Mouse (Mus musculus): ENCODE results near the gene Slc26a6. TPM values are rescaled to one million over a fixed set of nuclear protein-coding genes. Genes with fewer than 3 reads are reported as not detected.

Slc26a6 gene
- total RNA-seq, 2 experiments from 2014 or later, result 15.7 to 21.2 TPM

GRCm38 (mm10) chr9:108945608-108946007 lies 92.5 kb downstream of the Slc26a6 start:
- Histone ChIP-seq H3K27ac (no peak overlapping the region), H3K4me3 (no peak overlapping the region)
- DNase-seq, result no peak
- intact Hi-C loops (cut with DNase I), result no loop called here
- TF ChIP-seq CTCF (IDR thresholded peaks at IDR 0.05), result no peak

DNA sequence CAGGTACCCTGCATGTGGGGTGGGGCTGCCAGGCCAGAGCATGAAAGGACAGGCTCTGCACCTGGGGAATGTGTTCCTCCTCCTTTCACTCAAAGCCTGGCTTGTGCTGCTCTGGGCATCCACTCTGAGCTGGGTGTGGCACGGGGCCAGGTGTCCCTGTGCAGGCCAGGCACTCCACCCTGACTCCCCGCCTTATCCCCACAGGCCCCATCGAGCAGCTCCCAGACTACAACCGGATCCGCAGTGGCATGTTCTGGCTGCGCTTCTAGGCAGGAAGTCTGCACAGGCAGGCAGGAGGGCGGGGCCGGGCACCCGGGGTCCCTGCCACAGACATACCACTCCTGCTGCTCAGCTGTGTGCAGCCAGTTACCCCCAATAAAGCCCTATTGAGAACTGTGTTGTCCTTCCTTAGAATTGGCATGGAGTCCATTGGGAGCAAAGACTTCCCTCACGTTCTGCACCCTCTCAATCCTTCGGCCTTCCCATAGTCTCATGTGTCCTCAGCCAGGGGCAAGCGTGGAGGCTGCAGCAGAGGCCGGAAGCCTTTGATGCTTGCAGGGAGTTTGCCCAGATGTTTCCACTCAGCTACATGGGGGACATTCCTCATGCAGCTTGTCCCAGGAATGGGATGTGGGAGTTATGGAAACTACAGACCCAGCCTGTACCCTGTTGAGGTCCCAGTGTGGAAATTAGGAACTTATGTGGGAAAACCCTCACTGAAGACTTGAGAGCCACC lies 96.3 kb downstream of the Slc26a6 start:
- DNase-seq, result peak; percentile 82
- Histone ChIP-seq H3K27ac (peak overlapping the region; percentile 79), H3K4me3 (peak overlapping the region; percentile 11; the same call in 1 of the 2 replicates)
- no peak for TF ChIP-seq CTCF (IDR thresholded peaks at IDR 0.05)
- intact Hi-C loops (cut with DNase I), result no loop called here

GRCm38 (mm10) chr9:108949967-108950728 lies 97.1 kb downstream of the Slc26a6 start:
- DNase-seq, result peak; percentile 63
- intact Hi-C loops (cut with DNase I), result no loop called here
- Histone ChIP-seq H3K4me3 (no peak overlapping the region), H3K27ac (peak overlapping the region; percentile 79)
- TF ChIP-seq CTCF (IDR thresholded peaks at IDR 0.05), result no peak

GRCm38 (mm10) chr9:108953081-108953636 lies 100.1 kb downstream of the Slc26a6 start, which contains the start of gene Col7a1:
TSS of gene Col7a1 (plus strand) at chr9:108953586.
- Histone ChIP-seq H3K4me3 (no peak within 1 kb of the TSS), H3K27ac (no peak within 1 kb of the TSS)
- DNase-seq, result no peak
- no peak for TF ChIP-seq CTCF (IDR thresholded peaks at IDR 0.05)
- intact Hi-C loops (cut with DNase I), result no loop called here

DNA sequence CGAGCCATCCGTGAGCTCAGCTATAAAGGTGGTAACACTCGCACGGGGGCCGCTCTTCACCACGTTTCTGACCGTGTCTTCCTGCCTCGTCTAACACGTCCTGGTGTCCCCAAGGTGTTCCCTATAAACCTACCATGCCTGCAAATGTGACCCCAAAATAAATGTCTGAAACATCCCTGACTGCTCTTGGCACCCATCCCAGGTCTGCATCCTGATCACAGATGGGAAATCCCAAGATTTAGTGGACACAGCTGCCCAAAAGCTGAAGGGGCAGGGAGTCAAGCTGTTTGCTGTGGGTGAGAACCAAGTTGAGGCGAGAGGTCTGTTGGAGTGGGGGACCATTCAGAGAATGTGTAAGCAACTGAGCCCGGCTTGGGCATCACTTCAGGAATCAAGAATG lies 102.2 kb downstream of the Slc26a6 start:
- Histone ChIP-seq H3K4me3 (no peak overlapping the region), H3K27ac (no peak overlapping the region)
- no peak for TF ChIP-seq CTCF (IDR thresholded peaks at IDR 0.05)
- intact Hi-C loops (cut with DNase I), result no loop called here
- DNase-seq, result no peak

- intact Hi-C loops (cut with DNase I), result no loop called here
- Histone ChIP-seq H3K4me3 (no peak overlapping the region), H3K27ac (no peak overlapping the region)
- no peak for DNase-seq
- no peak for TF ChIP-seq CTCF (IDR thresholded peaks at IDR 0.05)
Measured at GRCm38 (mm10) chr9:108955846-108956245, 102.8 kb downstream of the Slc26a6 start.

Small RNAs within 50 kb of the gene (microRNA-seq; reads per million reads assigned to microRNA genes)
- not detected for gene Gm23156

Other genes starting within 250 kb of the Slc26a6 start
- 10 to 100 TPM; 61.9 to 83.9 TPM for gene Arih2, start 203.9 kb upstream of the Slc26a6 start, total RNA-seq (2021)
- 10 to 100 TPM; 55.2 to 96.6 TPM for gene Slc25a20, start 191.2 kb upstream of the Slc26a6 start, total RNA-seq (2021)
- 100 to 1,000 TPM; 164 to 181 TPM for gene Prkar2a, start 164.0 kb upstream of the Slc26a6 start, total RNA-seq (2021)
- gene Ip6k2, start 69.5 kb upstream of the Slc26a6 start, total RNA-seq (2021), result 10 to 100 TPM; 16.0 to 16.7 TPM
- gene Nckipsd, start 44.9 kb upstream of the Slc26a6 start, total RNA-seq (2021), result 1 to 10 TPM; 3.6 to 5.3 TPM
- gene Celsr3, start 27.0 kb upstream of the Slc26a6 start, total RNA-seq (2021), result under 1 TPM in 1 of 2 experiments, not detected in 1; 0.05 TPM
- gene Tmem89, start 61.3 kb downstream of the Slc26a6 start, total RNA-seq (2021), result not detected
- 1,000 to 10,000 TPM in 1 of 2 experiments, 100 to 1,000 TPM in 1; 834 to 1,182 TPM for gene Uqcrc1, start 83.3 kb downstream of the Slc26a6 start, total RNA-seq (2021)
- 1 to 10 TPM in 1 of 2 experiments, under 1 TPM in 1; 0.95 to 3.0 TPM for gene Col7a1, start 100.3 kb downstream of the Slc26a6 start, total RNA-seq (2021)
- gene Ucn2, start 132.7 kb downstream of the Slc26a6 start, total RNA-seq (2021), result 1 to 10 TPM in 1 of 2 experiments, under 1 TPM in 1; 0.47 to 1.1 TPM
- gene Pfkfb4, start 138.5 kb downstream of the Slc26a6 start, total RNA-seq (2021), result 10 to 100 TPM; 26.4 to 58.3 TPM
- gene Shisa5, start 185.3 kb downstream of the Slc26a6 start, total RNA-seq (2021), result 10 to 100 TPM; 15.9 to 17.0 TPM
- 10 to 100 TPM; 13.2 TPM for gene Trex1, start 206.5 kb downstream of the Slc26a6 start, total RNA-seq (2021)
- 1 to 10 TPM; 8.0 to 8.5 TPM for gene Atrip, start 220.8 kb downstream of the Slc26a6 start, total RNA-seq (2021)
- gene Ccdc51, start 229.2 kb downstream of the Slc26a6 start, total RNA-seq (2021), result 1 to 10 TPM; 6.5 to 7.9 TPM
- gene Tma7, start 229.3 kb downstream of the Slc26a6 start, total RNA-seq (2021), result 100 to 1,000 TPM; 316 to 321 TPM
- 1 to 10 TPM in 1 of 2 experiments, under 1 TPM in 1; 0.54 to 1.1 TPM for gene Plxnb1, start 242.1 kb downstream of the Slc26a6 start, total RNA-seq (2021)